In genomic region chr16:17753001-17753400, GRCm38 (mm10) we compare ENCODE assay signal across 12 mouse cellular contexts. TPM values are rescaled to one million over a fixed set of nuclear protein-coding genes. Genes with fewer than 3 reads are reported as not detected.
DNase-seq lines count a peak whose midpoint lies in the region; TF ChIP-seq lines count a peak whose summit lies in the region.
"Had no signal": no experiment of that assay in that cellular context is flagged by ENCODE, and none has a peak within 500 bp of the region (broad histone marks: within the 10 kb centered on the region; RNA-seq: fewer than 3 reads in every experiment).

No protein-coding gene starts in this region.

- H3K27ac ChIP-seq in layer of hippocampus, adult 2 months: no peak overlapping the region

- no peak for TF ChIP-seq CTCF in layer of hippocampus, adult 2 months (conservative IDR thresholded peaks at IDR 0.05)

- peak; percentile 13 for DNase-seq in adrenal gland, postnatal 25 days
- no peak for DNase-seq in adrenal gland, adult 8-10 months
- peak; percentile 43 to 46 for DNase-seq in kidney, postnatal 25 days
- no peak for DNase-seq in kidney, adult 11 months
- DNase-seq in 3T3-L1 (ENCODE audit: low read depth, low spot score): peak; percentile 71
- peak; percentile 11 to 20 for DNase-seq in heart, postnatal 14 days
- DNase-seq in layer of hippocampus, adult 2 months (ENCODE audit: low spot score in 2 of 2): no peak
- DNase-seq in left cerebral cortex, postnatal 25 days (ENCODE audit: low spot score in 2 of 2): no peak
- DNase-seq: cerebellum, adult 11-12 months; right cerebral cortex, postnatal 25 days had no signal

- intact Hi-C loops in heart, postnatal 14 days (cut with DNase I): no loop called here
- intact Hi-C loops in left cerebral cortex, postnatal 25 days (cut with DNase I): no loop called here

- H3K4me3 ChIP-seq in layer of hippocampus, adult 2 months: no peak overlapping the region

RNA-seq across cellular contexts. Expression of gene Klhl22, which starts 6.4 kb away (rescaled TPM):
- total RNA-seq in adrenal gland, postnatal 25 days (2021): 32.3 and 49.0 TPM in 2 replicates
- total RNA-seq in adrenal gland, adult 8-10 months (2022): 10 to 100 TPM; 40.5 to 65.6 (median 50.8) TPM
- 10 to 100 TPM; 18.2 to 21.7 TPM for total RNA-seq in heart, postnatal 14 days (2021)
- 100 to 1,000 TPM; 101 TPM for total RNA-seq in layer of hippocampus, adult 2 months (2021)
- 100 to 1,000 TPM in 1 of 2 experiments, 10 to 100 TPM in 1; 87.8 to 101 TPM for total RNA-seq in left cerebral cortex, postnatal 25 days (2021)

RNA-seq across cellular contexts. Expression of gene Med15, which starts 20.3 kb away (rescaled TPM):
- 74.8 and 76.0 TPM in 2 replicates for total RNA-seq in adrenal gland, postnatal 25 days (2021)
- total RNA-seq in adrenal gland, adult 8-10 months (2022): 10 to 100 TPM; 54.1 to 95.8 (median 62.0) TPM
- total RNA-seq in heart, postnatal 14 days (2021): 10 to 100 TPM; 31.6 to 32.4 TPM
- 10 to 100 TPM; 76.7 to 81.8 TPM for total RNA-seq in layer of hippocampus, adult 2 months (2021)
- 10 to 100 TPM; 66.3 to 69.1 TPM for total RNA-seq in left cerebral cortex, postnatal 25 days (2021)

RNA-seq across cellular contexts. Expression of gene Scarf2, which starts 44.1 kb away (rescaled TPM):
- 8.6 and 8.7 TPM in 2 replicates for total RNA-seq in adrenal gland, postnatal 25 days (2021)
- total RNA-seq in adrenal gland, adult 8-10 months (2022): 10 to 100 TPM; 11.8 to 14.9 (median 13.1) TPM
- 10 to 100 TPM in 1 of 2 experiments, 1 to 10 TPM in 1; 9.8 to 10.2 TPM for total RNA-seq in heart, postnatal 14 days (2021)
- 1 to 10 TPM; 2.5 to 2.7 TPM for total RNA-seq in layer of hippocampus, adult 2 months (2021)
- total RNA-seq in left cerebral cortex, postnatal 25 days (2021): 1 to 10 TPM; 2.9 to 3.2 TPM
- total RNA-seq: G1E; neutrophil, adult 5-6 weeks had no signal

Comparison
In these comparisons a context has a peak if more than half of its experiments do, and no peak if none do; other contexts are left out.
1. DNase-seq: peak in adrenal gland, postnatal 25 days (single experiment), kidney, postnatal 25 days (2 of 2), 3T3-L1 (single experiment) and heart, postnatal 14 days (2 of 2); none in adrenal gland, adult 8-10 months (single experiment), kidney, adult 11 months (single experiment), layer of hippocampus, adult 2 months (0 of 2) and left cerebral cortex, postnatal 25 days (0 of 2).